Mouse (Mus musculus): Measurements from ENCODE around the gene Aak1. TPM values are rescaled to one million over a fixed set of nuclear protein-coding genes. Genes with fewer than 3 reads are reported as not detected.
A peak's percentile ranks its signal among the peaks of the same experiment; 100 is the strongest.
"Not testable (repeated sequence)": the region's sequence is repeated elsewhere in the genome, so short reads cannot be mapped to it uniquely, and the experiment has no call there.

Gene Aak1
- polyA plus RNA-seq, 1 experiment: 43.4 TPM

DNA sequence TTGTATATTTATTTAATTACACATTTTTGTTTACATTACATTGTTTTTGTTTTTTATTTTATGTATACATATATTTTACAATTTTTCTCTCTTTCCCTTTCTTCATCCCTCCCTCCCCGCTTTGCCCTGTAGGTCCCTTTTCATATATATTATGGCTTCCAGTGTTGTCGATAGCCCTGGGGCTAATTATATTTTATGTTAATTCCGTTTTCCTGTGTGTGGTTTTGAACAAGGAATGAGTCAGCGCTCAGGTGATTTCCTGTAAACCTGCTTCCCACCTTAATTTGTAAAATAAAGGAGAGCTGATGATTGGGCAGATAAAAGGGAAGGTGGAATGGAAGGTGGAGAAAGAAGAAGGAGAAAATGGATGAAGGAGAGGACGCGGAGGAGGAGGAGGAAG lies 159.6 kb downstream of the Aak1 start, which contains the start of gene Nfu1:
Gene Nfu1, plus strand, starts transcription at position 350 of the 400 bp plus-strand sequence.
- peak within 1 kb of the TSS; percentile 96 for H3K27ac ChIP-seq (ENCODE audit: control insufficient read depth, insufficient read depth, low read depth, low read length)
- H3K4me1 ChIP-seq (ENCODE audit: control insufficient read depth, insufficient read depth, low read length): 0 out of 2 replicates have a peak, but pooled peaks cover 2% of the 10 kb centered on the region
- TF ChIP-seq POLR2A (IDR thresholded peaks at IDR 0.05; ENCODE audit: control insufficient read depth, low read depth, low read length): no peak
- no peak for TF ChIP-seq CTCF (IDR thresholded peaks at IDR 0.05; ENCODE audit: control insufficient read depth, insufficient read depth, insufficient replicate concordance, low read depth, low read length)
- peaks cover 1% of the 10 kb centered on the region; the same call in 1 of the 2 replicates for H3K36me3 ChIP-seq (ENCODE audit: control insufficient read depth, insufficient read depth, low read length)
- no peaks in the 10 kb centered on the region for H3K27me3 ChIP-seq (ENCODE audit: control insufficient read depth, insufficient read depth, low read length)
- peak within 1 kb of the TSS; percentile 99 for H3K4me3 ChIP-seq (ENCODE audit: control insufficient read depth, low read depth, low read length)

- peak; percentile 87 for TF ChIP-seq POLR2A (IDR thresholded peaks at IDR 0.05; ENCODE audit: control insufficient read depth, low read depth, low read length)
- no peak for TF ChIP-seq CTCF (IDR thresholded peaks at IDR 0.05; ENCODE audit: control insufficient read depth, insufficient read depth, insufficient replicate concordance, low read depth, low read length)
- H3K27me3 ChIP-seq (ENCODE audit: control insufficient read depth, insufficient read depth, low read length): no peaks in the 10 kb centered on the region
- H3K4me1 ChIP-seq (ENCODE audit: control insufficient read depth, insufficient read depth, low read length): 0 out of 2 replicates have a peak, but pooled peaks cover 2% of the 10 kb centered on the region
- peaks cover 1% of the 10 kb centered on the region; the same call in 1 of the 2 replicates for H3K36me3 ChIP-seq (ENCODE audit: control insufficient read depth, insufficient read depth, low read length)
- peak overlapping the region; percentile 96 for H3K27ac ChIP-seq (ENCODE audit: control insufficient read depth, insufficient read depth, low read depth, low read length)
- peak overlapping the region; percentile 99 for H3K4me3 ChIP-seq (ENCODE audit: control insufficient read depth, low read depth, low read length)
These were observed 160.5 kb downstream of the Aak1 start for GRCm38 (mm10) chr6:87009692-87010328.

DNA sequence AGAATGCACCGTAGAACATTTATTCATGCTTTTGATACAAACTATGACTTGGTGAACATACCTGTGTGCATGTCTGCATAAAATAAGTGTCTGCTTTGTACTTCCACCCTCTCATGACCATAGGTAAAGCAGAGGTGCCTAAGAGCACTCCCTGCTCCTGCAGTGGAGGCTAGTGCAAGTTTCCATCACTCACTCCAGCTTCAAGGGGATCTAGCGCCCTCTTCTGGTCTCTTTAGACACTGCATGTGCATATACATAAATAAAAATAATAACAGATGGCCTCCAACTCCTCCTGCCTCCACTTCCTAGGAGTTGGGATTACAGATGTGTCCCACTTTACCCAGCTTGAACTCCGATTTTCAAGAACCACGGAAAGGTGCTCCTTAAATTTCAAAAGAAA lies 167.6 kb downstream of the Aak1 start:
- peak; percentile 58; the same call in 1 of the 2 replicates for TF ChIP-seq CTCF (IDR thresholded peaks at IDR 0.05; ENCODE audit: control insufficient read depth, insufficient read depth, insufficient replicate concordance, low read depth, low read length)
- TF ChIP-seq POLR2A (IDR thresholded peaks at IDR 0.05; ENCODE audit: control insufficient read depth, low read depth, low read length): no peak
- Histone ChIP-seq H3K4me3 (ENCODE audit: control insufficient read depth, low read depth, low read length) (no peak overlapping the region), H3K36me3 (ENCODE audit: control insufficient read depth, insufficient read depth, low read length) (peaks cover 5% of the 10 kb centered on the region), H3K4me1 (ENCODE audit: control insufficient read depth, insufficient read depth, low read length) (no peaks in the 10 kb centered on the region), H3K27ac (ENCODE audit: control insufficient read depth, insufficient read depth, low read depth, low read length) (no peak overlapping the region), H3K27me3 (ENCODE audit: control insufficient read depth, insufficient read depth, low read length) (no peaks in the 10 kb centered on the region)

DNA sequence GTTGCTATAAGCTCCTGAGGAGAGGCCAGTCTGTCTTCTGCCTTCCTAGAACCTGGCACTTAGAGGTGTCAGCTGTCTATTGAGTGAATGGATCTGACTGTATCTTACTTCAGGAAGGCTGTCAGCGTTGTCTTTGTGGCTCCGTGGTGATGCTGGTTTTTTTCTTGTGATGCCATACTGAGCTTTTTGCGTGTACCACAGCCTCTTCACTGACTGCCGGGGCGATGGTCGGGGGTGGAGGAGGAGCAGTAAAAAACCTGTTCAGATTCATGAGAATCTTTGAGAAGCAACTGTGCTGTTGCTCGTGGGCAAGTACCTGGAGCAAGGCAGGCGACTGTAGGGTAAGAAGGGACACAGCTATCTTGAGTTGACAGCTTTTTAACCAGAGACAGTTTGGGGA lies 169.6 kb downstream of the Aak1 start:
- Histone ChIP-seq H3K4me1 (ENCODE audit: control insufficient read depth, insufficient read depth, low read length) (no peaks in the 10 kb centered on the region), H3K27me3 (ENCODE audit: control insufficient read depth, insufficient read depth, low read length) (no peaks in the 10 kb centered on the region), H3K27ac (ENCODE audit: control insufficient read depth, insufficient read depth, low read depth, low read length) (no peak overlapping the region), H3K4me3 (ENCODE audit: control insufficient read depth, low read depth, low read length) (no peak overlapping the region), H3K36me3 (ENCODE audit: control insufficient read depth, insufficient read depth, low read length) (peaks cover 8% of the 10 kb centered on the region)
- TF ChIP-seq POLR2A (IDR thresholded peaks at IDR 0.05; ENCODE audit: control insufficient read depth, low read depth, low read length) (no peak), CTCF (IDR thresholded peaks at IDR 0.05; ENCODE audit: control insufficient read depth, insufficient read depth, insufficient replicate concordance, low read depth, low read length) (no peak)

DNA sequence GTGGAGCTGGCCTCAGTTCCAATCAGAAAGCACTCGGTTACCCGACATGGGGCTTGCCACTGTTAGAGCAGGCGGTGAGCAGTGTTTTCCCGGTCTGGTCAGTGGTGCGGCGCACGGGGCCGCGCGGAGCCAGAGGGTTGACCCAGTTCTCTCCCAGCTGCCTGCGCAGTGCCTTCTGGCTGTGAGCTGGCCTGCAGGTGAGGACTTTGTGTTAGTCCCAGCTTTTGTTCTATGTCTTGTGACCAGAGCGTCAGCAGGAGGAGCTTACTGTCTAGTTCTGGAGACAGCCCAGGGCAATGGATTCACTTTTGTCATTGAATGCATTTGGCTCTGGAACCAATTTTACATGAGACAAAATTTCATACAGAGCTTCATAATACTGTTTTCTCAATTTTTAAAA lies 172.5 kb downstream of the Aak1 start:
- Histone ChIP-seq H3K36me3 (ENCODE audit: control insufficient read depth, insufficient read depth, low read length) (peaks cover 6% of the 10 kb centered on the region), H3K27me3 (ENCODE audit: control insufficient read depth, insufficient read depth, low read length) (no peaks in the 10 kb centered on the region)

GRCm38 (mm10) chr6:87026980-87027379 lies 177.7 kb downstream of the Aak1 start:
- Histone ChIP-seq H3K27me3 (ENCODE audit: control insufficient read depth, insufficient read depth, low read length) (no peaks in the 10 kb centered on the region), H3K36me3 (ENCODE audit: control insufficient read depth, insufficient read depth, low read length) (peaks cover 4% of the 10 kb centered on the region), H3K27ac (ENCODE audit: control insufficient read depth, insufficient read depth, low read depth, low read length) (no peak overlapping the region), H3K4me3 (ENCODE audit: control insufficient read depth, low read depth, low read length) (no peak overlapping the region), H3K4me1 (ENCODE audit: control insufficient read depth, insufficient read depth, low read length) (no peaks in the 10 kb centered on the region; the same call in 1 of the 2 replicates)
- TF ChIP-seq POLR2A (IDR thresholded peaks at IDR 0.05; ENCODE audit: control insufficient read depth, low read depth, low read length) (no peak), CTCF (IDR thresholded peaks at IDR 0.05; ENCODE audit: control insufficient read depth, insufficient read depth, insufficient replicate concordance, low read depth, low read length) (no peak)

More for the DNA sequence above, 172.5 kb downstream of the Aak1 start:
- Histone ChIP-seq H3K27ac (ENCODE audit: control insufficient read depth, insufficient read depth, low read depth, low read length) (no peak overlapping the region), H3K4me3 (ENCODE audit: control insufficient read depth, low read depth, low read length) (no peak overlapping the region), H3K4me1 (ENCODE audit: control insufficient read depth, insufficient read depth, low read length) (no peaks in the 10 kb centered on the region)
- TF ChIP-seq CTCF (IDR thresholded peaks at IDR 0.05; ENCODE audit: control insufficient read depth, insufficient read depth, insufficient replicate concordance, low read depth, low read length) (no peak), POLR2A (IDR thresholded peaks at IDR 0.05; ENCODE audit: control insufficient read depth, low read depth, low read length) (no peak)

DNA sequence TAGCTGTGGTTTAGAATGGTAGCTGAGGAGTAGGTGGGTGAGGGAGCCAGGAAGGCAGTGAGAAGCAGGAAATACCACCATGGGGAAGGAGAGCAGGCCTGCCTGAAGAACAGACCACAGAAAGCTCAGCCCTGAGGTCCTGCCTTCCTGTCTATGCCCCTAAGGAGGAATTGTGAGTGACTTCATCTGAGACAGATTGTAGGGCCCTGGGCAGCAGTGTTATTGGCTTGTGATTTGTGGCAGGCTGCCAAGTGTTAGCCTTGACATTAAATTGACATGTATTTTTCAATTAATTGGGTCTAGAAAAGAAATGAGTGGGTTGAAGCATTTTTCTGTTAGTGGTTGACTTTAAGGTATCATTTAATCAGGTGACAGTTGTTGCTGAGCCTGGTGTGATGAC lies 179.6 kb downstream of the Aak1 start:
- H3K27me3 ChIP-seq (ENCODE audit: control insufficient read depth, insufficient read depth, low read length): no peaks in the 10 kb centered on the region
- no peak overlapping the region for H3K27ac ChIP-seq (ENCODE audit: control insufficient read depth, insufficient read depth, low read depth, low read length)
- H3K4me1 ChIP-seq (ENCODE audit: control insufficient read depth, insufficient read depth, low read length): no peaks in the 10 kb centered on the region; the same call in 1 of the 2 replicates
- TF ChIP-seq CTCF (IDR thresholded peaks at IDR 0.05; ENCODE audit: control insufficient read depth, insufficient read depth, insufficient replicate concordance, low read depth, low read length) (no peak), POLR2A (IDR thresholded peaks at IDR 0.05; ENCODE audit: control insufficient read depth, low read depth, low read length) (no peak)
- H3K36me3 ChIP-seq (ENCODE audit: control insufficient read depth, insufficient read depth, low read length): no peaks in the 10 kb centered on the region
- H3K4me3 ChIP-seq (ENCODE audit: control insufficient read depth, low read depth, low read length): no peak overlapping the region

GRCm38 (mm10) chr6:87031310-87031709 lies 182.0 kb downstream of the Aak1 start:
- not testable (repeated sequence) for H3K4me1 ChIP-seq (ENCODE audit: control insufficient read depth, insufficient read depth, low read length); H3K27ac ChIP-seq (ENCODE audit: control insufficient read depth, insufficient read depth, low read depth, low read length); H3K27me3 ChIP-seq (ENCODE audit: control insufficient read depth, insufficient read depth, low read length); H3K36me3 ChIP-seq (ENCODE audit: control insufficient read depth, insufficient read depth, low read length); H3K4me3 ChIP-seq (ENCODE audit: control insufficient read depth, low read depth, low read length)

Measured in testis, adult 2 months (tissue).